Mouse (Mus musculus): ENCODE data around the gene Abhd17c.
"Not testable (repeated sequence)": the region's sequence is repeated elsewhere in the genome, so short reads cannot be mapped to it uniquely, and the experiment has no call there.

Abhd17c gene

GRCm38 (mm10) chr7:84151960-84152334, 254 bp upstream of the Abhd17c start:
- DNase-seq = peak; percentile 94

DNA sequence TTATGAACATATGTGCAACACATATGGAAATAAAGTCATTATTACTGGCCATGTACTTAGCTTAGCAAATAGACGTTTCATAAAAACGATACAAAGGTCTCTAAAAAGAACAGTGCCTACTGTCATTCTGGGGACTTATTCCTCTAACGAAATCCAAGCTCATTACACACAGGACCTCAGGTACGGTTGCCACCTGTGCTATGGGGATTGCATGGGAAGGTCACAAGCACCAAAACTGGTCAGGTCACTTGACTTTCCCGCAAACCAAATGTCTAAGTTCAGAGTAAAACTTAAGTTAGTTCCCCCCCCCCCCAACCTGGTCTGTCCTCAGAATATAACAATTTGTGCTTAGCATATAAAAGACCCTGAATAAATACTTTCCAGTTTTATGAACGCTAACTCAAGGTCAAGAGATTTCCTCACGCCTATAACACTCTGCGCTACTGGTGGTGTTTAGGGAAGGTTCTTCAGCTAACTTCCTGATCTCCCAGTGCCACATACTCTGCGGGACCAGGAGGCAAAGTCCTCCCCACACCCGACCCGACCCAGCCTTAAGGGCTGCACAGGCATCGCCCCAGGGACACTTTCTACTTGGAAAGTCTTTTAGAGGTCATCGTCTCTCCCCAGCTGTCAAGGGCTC, 1.2 kb downstream of the Abhd17c start:
- no peak for DNase-seq

DNA sequence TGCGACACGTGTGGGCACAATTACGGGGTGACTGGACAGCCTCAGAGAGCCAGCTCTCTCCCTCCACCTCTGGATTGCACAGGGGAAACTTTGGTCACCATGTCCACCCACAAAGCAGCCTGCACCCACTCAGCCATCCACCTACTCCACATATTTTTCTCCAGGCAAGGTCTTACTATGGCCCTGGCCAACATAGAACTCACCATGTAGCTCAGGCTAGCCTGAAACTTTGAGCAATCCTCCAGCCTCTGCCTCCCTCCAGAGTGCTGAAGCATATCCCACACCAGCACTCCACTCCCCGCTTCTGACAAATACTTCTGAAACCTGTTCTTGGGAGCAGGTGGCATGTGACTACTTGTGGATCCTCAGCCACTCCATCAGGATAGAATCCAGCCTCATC, 1.9 kb downstream of the Abhd17c start:
- no peak for DNase-seq

- peak; percentile 17 for DNase-seq
Observed at GRCm38 (mm10) chr7:84148896-84149295, 2.8 kb downstream of the Abhd17c start.

DNA sequence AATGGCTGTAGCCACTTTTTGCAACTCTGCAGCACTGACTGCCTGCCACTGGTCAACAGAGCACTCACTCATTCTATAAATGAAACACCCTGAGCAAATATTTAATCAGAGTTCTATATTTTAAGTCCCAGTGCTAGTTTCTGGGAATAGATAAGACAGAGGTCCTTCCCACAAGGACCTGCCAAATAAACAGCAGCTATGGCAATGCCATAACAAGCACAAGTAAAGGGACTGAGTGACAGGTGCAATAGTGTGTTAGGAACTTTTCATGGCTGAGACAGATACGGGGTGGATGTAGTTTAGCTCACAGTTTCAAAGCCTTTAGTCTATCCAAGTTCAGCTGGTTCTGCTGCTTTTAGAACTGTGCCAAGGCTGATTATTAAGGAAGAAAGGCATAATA, 3.9 kb downstream of the Abhd17c start:
- no peak for DNase-seq

DNA sequence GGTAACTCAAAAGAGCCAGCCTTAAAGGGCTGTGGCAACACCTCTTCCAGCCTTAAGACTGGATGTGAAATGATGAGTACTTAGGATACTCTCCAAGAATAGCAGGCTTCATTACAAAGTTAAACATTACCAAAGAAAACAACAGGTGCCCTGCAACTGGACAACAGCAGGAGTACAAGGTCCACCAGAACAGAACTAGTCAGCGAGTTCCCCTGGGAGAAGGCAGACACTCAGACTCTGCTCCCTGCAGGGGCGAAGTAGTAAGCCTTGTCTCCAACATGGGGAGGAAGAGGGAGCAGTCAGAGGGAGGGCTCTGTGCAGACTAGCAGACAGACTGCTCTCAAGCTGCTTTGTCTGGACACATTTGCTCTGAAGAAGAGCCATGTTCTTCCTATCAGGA, 6.1 kb downstream of the Abhd17c start:
- no peak for DNase-seq

- no peak for DNase-seq
Observed at GRCm38 (mm10) chr7:84142736-84143473, 8.8 kb downstream of the Abhd17c start.

DNA sequence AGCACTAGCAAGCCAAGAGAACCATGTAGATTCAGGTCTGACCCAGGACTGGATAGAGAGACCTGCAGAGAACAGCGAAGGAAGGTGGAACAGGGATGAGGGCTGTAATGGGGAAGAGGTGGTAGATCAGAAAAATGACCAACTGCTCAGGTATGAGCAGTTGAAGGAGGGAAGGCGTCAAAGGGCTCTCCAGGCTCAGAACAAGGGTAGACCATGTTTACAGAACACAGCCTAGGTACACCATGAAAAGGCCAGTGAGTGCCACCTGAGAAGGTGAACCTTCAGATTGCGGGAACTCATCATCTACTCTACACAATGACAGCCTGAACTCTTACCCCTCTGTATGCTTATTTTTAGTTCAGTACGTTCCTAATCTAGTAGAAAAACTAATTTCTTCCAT, 9.5 kb downstream of the Abhd17c start:
- no peak for DNase-seq

- DNase-seq = no peak
Observed at GRCm38 (mm10) chr7:84139566-84139965, 12.1 kb downstream of the Abhd17c start.

- DNase-seq = no peak
Observed at GRCm38 (mm10) chr7:84138731-84139130, 13.0 kb downstream of the Abhd17c start.

DNA sequence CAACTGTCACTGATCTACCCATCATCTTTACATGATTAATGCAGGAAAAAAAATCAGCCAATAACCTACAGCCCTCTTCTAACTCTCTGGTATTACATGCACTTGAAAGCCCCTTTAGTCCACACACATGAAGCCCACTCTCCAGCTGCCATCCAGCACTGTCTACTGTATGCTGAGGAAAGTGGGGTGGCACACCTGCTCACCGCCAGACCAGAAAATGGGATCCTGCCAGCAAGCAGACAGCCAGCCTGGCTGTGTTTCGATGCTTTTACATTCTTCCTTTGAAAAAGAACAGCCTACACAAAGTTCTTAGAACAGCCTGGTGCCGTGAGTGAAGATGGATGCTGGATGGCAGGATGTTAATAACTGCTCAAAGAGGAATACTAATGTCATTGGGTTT, 13.9 kb downstream of the Abhd17c start:
- DNase-seq = peak; percentile 51

- DNase-seq = no peak
Observed at GRCm38 (mm10) chr7:84135799-84136700, 15.6 kb downstream of the Abhd17c start.

DNA sequence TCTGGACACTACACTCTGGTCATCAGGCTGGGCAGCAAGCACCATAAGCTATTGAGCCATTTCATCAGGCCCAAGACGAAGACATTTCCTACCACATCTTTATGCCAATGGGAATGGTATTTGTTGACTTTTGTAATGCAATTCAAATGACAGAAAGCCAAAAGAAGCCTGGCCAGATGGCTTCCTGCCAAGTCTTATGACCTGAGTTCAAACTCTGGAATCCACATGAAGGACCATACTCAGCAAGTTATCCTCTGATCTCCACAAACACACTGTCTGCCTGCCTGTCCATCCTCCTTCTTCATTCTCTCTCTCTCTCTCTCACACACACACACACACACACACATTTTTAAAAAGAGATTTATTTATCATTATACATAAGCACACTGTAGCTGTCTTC, 19.0 kb downstream of the Abhd17c start:
- no peak for DNase-seq

DNA sequence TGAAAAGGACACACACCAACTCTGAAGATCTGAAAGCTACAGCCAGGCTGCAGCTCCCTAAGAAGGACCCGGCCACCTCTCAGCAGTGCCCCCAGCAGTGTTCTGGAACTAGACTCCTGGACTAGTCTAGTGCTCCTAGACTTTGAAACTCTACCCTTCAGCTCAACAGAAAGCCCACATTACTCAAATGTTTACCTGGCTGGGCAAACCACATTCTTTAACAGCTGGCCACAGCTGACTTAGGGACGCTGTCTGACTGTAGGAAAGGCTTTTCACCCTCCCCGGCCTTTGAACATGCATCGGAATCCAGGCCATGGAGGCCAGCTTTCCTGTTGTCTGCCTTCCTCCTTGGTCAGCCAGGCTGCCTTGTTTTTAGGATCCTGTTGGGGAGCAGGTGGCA, 20.0 kb downstream of the Abhd17c start:
- no peak for DNase-seq

DNA sequence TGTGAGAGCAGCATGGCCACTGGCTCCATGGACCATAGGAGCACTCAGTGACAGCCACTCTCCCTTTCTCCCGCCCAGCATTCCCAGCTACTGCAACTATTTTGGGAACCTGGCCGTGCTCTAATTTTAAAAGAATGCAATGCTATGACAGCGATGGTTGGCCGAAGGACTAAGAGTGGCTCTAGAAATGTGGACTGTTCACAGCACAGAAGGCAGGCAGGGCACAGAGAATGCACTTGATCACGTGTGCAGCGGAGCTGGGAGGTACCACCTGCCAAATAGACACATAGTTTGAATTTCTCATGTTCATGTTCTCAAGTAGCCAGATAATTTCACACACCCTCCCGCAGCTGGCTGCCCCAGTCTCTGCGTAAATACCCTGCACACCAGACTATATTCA, 23.0 kb downstream of the Abhd17c start:
- peak; percentile 25 for DNase-seq

- no peak for DNase-seq
Observed at GRCm38 (mm10) chr7:84125730-84126129, 26.0 kb downstream of the Abhd17c start.

- not testable (repeated sequence) for DNase-seq
Observed at GRCm38 (mm10) chr7:84123651-84124050, 28.0 kb downstream of the Abhd17c start.

DNA sequence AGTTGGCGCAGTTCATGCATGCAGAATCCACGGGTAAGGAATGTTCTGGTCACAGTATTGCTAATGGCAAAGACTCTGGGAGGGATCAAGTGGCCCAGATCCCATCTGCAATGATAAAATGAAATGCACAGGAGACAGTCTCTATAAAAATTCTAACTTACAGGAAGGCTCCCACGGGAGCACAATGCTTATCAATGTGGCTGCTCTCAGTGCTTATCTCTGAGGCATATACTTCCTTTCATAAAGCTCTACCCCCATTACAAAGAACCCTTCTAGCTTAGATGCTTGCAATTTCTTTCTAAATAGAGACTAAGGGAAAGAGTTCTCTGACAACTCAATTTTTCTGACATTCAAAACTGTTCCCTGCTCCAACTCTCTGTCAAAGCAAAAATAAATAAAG, 29.9 kb downstream of the Abhd17c start:
- DNase-seq = no peak

DNA sequence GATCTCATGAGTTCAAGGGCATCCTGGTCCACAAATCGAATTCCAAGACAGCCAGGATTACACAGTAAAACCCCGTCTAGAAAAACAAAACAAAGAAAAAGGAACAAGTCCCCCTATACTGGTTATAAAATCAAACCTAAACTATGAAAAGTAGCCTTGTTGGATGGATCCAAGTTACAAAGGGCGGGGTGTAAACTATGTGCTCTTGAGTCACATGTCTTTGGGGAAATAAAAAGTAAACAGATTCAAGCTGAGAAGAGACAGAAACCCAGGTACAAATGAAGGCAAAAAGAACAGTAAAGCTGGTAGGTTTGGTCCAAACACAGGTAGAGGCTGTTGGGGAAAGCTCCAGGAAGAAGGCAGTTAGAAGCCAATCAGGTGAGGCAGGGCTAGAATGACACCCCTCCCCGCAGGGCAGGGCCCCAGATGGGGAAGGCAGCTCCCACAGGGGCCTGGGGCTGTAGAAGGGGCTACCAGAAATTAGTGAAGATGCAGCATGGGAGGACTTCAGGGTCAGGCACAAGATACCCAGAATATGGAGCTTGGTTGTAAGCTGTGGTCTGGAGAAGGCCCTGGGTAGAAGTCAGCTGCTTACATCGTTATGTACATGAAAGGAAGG, 31.4 kb downstream of the Abhd17c start:
- no peak for DNase-seq

DNA sequence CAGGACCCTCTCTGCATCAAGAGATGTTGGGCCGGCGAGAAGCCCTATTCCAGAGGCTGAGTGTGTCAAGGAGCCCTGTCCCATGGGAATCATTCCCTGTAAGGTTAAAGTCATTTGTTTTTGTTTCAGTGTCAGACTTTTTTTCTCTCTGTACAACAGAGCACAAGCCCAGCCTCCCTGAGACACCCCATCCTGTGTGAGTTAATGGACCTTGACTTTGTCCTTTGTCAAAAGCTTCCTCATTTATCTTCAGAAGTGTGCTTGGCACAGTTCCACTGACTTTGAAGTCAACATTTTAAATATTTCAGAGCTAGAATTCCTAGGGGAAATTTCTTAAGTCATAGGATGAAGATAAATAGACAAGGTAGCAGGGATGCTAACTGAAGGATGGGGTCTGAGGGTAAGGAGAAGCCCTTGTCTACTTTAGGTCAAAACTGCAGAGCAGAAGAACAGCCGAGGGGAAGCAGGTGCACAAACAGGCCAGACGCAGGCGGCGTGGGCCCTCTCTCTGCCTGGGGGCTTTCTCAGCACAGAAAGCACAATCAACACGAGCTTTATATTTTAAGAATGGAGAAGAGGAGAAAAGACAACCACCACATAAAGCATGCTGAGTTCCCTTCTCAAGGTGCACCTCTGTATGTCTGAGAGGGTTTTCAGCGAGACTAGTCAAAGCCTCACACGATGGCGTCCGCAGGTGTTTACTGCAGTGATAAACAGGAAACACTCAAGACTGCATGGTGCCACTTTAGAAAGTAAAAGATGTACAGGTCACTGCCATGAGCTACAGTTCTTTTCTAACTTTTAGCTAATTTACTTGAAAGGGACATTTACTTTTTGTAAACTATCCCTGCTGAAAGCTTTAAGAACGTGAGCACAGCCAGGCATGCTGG, 32.2 kb downstream of the Abhd17c start:
- DNase-seq = no peak

DNA sequence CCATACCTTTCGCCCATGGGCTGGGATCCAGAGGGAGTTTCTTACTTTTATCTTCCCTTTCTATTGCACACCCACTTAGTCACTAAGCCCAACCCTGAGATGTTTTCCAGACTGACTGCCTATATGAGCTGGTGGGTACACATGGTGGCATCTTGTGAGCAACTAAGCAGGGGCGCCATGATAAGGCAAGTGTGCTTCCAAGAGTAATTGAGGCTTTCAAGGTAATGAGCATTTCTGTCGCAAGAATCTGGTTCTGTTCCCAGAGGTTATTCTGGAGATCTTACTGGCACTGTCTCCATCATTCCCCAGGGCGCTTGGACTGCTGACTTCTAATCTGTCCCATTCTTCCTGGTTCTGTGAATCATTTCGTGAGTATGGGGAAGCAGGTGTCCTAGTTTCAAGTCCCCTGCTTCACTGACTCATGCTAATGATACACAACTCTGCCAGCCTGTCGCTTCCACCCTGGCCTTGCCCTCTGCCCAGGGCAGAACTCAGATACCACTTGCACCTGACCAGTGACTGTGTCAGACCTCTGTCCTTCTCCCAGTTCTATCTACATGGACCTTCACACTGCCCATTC, 34.1 kb downstream of the Abhd17c start:
- DNase-seq = no peak
